Mouse (Mus musculus) embryonic facial prominence, embryonic 14.5 days (tissue): ENCODE measurements around the gene Gps1. TPM values are rescaled to one million over a fixed set of nuclear protein-coding genes. Genes with fewer than 3 reads are reported as not detected.
"Not testable (repeated sequence)": the region's sequence is repeated elsewhere in the genome, so short reads cannot be mapped to it uniquely, and the experiment has no call there.

Experiments used
- ATAC-seq: fragments of 200-750 bp; cut with Nextera tagmentation; 2 replicates; pipeline ENCODE4 v1.8.0; 2017; ENCODE audit warnings: low read depth, moderate number of reproducible peaks, moderate TSS enrichment
- DNase-seq: peaks from one replicate; pipeline ENCODE4 v3.0.0-alpha.2; 2015; ENCODE audit warnings: low spot score
- H3K27ac ChIP-seq: fragments of 300-500 bp; sonication (generic); replicated peaks from 2 replicates; pipeline ENCODE4 v1.5.1; 2014; ENCODE audit warnings: low read depth, mild to moderate bottlenecking, low read length, moderate library complexity
- H3K27me3 ChIP-seq: fragments of 300-500 bp; sonication (generic); replicated peaks from 2 replicates; pipeline ENCODE4 v1.6.1; 2014; ENCODE audit warnings: low read length; ENCODE audit not compliant: control insufficient read depth, insufficient read depth
- H3K36me3 ChIP-seq: fragments of 300-500 bp; sonication (generic); 2 replicates; pipeline ENCODE4 v1.6.1; 2014; ENCODE audit warnings: low read length, mixed read lengths; ENCODE audit not compliant: control insufficient read depth, insufficient read depth
- H3K4me1 ChIP-seq: fragments of 300-500 bp; sonication (generic); 2 replicates; pipeline ENCODE4 v1.6.1; 2014; ENCODE audit warnings: antibody characterized with exemption, low read length; ENCODE audit not compliant: control insufficient read depth, insufficient read depth
- H3K4me2 ChIP-seq: fragments of 300-500 bp; sonication (generic); 2 replicates; pipeline ENCODE4 v1.6.1; 2014; ENCODE audit warnings: low read depth, mild to moderate bottlenecking, low read length, moderate library complexity, mixed read lengths
- H3K4me3 ChIP-seq: fragments of 300-500 bp; sonication (generic); 2 replicates; pipeline ENCODE4 v1.5.1; 2014; ENCODE audit warnings: low read depth, mild to moderate bottlenecking, low read length
- H3K9ac ChIP-seq: fragments of 300-500 bp; sonication (generic); 2 replicates; pipeline ENCODE4 v1.6.1; 2014; ENCODE audit warnings: low read depth, mild to moderate bottlenecking, low read length, moderate library complexity, mixed read lengths
- H3K9me3 ChIP-seq: fragments of 300-500 bp; sonication (generic); 2 replicates; pipeline ENCODE4 v1.6.1; 2016; ENCODE audit warnings: low read length; ENCODE audit not compliant: control insufficient read depth
- WGBS: fragments of 180-500 bp; shearing (Covaris S2); extraction: QIAGEN DNeasy Blood & Tissue Kit; methylation state at CpG from one replicate; pipeline ENCODE4 v1.1.7; 2014; 5-methylcytosine and 5-hydroxymethylcytosine counted together
- polyA plus RNA-seq: library from polyadenylated mRNA; unstranded; fragments of >200 nt; fragmentation: Nextera tagmentation; extraction: Ambion mirVana; gene quantifications from 2 replicates; pipeline ENCODE4 v1.2.1, GENCODE M21; 2014

Gps1 gene
- polyA plus RNA-seq, 1 experiment from 2014 or later, result 207 TPM

GRCm38 (mm10) chr11:120761811-120762671 is 22.0 kb upstream of the Gps1 start:
- DNase-seq (no peak), ATAC-seq (no peak)
- Histone ChIP-seq H3K4me3 (no peak overlapping the region), H3K9me3 (peaks cover 18% of the 10 kb centered on the region), H3K4me1 (no peaks in the 10 kb centered on the region), H3K4me2 (peak overlapping the region; percentile 28; the same call in 1 of the 2 replicates), H3K27me3 (peaks cover 8% of the 10 kb centered on the region; the same call in 1 of the 2 replicates), H3K9ac (no peak overlapping the region), H3K36me3 (no peaks in the 10 kb centered on the region), H3K27ac (no peak overlapping the region)
- WGBS, result 65% methylated on average over 14 of the region's 14 CpGs

DNA sequence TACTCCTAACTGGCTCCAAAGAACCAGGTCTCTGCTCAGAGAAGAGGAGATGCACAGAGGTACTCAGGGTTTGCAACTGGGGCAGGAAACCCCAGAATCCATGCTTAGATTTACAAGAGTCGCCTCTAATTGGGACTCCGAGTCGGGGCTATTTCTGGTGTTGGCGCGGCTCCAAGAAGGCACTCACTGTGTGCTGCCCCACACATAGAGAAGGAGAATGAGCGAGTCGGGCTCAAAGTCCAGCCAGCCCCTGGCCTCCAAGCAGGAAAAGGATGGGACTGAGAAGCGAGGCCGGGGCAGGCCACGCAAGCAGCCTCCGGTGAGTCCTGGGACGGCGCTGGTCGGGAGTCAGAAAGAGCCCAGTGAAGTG is 21.4 kb upstream of the Gps1 start, which contains the start of gene Hmga1b:
Gene Hmga1b, plus strand, starts transcription at position 123 of the 370 bp plus-strand sequence.
- WGBS, result 23% methylated on average over 13 of the region's 14 CpGs
- not testable (repeated sequence) for H3K4me1 ChIP-seq, ATAC-seq, H3K27me3 ChIP-seq, H3K36me3 ChIP-seq, H3K4me3 ChIP-seq, H3K27ac ChIP-seq, H3K9ac ChIP-seq, DNase-seq
- Histone ChIP-seq H3K9me3 (peaks cover 17% of the 10 kb centered on the region), H3K4me2 (peak within 1 kb of the TSS; percentile 28)

DNA sequence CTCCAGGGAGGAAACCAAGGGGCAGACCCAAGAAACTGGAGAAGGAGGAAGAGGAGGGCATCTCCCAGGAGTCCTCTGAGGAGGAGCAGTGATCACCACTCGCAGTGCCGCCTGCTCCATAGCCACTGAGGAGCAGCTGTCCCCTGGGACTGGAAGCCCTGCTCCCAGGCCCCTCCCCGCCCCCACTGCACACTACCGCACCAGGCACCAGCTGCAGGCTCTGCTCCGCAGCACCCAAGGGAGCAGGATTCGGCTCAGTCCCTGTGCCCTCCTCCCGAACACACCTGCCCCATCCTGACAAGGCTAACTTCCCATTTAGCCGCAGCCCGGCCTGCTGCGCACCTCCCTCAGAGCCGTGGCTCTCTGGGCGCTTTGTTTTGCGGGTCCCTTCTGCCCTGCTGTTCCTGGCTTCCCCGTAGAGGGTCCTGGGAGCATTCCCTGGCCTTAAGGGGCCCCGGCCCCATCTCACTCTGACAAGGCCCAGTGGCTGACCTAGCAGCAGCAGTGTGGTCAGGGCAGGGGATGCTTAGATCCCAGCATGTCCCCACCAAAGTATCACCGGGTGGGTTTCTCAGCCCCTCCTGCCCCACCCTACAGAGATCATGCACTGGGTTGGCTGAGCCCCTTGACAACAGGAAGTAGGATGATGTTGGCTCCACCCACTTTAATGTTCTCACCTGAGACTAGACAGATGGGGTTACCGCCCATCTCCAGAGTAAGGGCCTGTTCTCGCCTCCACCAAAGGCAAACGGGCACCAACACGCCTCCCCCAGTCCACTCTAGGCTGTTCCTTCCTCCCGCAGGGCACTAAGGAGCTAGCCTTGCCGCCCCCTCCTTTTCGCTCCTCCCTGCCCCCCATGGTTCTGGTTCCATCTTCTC is 20.7 kb upstream of the Gps1 start:
- not testable (repeated sequence) for H3K27me3 ChIP-seq, DNase-seq, H3K4me1 ChIP-seq, H3K9me3 ChIP-seq, H3K36me3 ChIP-seq, H3K9ac ChIP-seq, H3K27ac ChIP-seq, H3K4me3 ChIP-seq
- peak overlapping the region; percentile 28 for H3K4me2 ChIP-seq
- no CpG with 5 or more reads among the region's 23 CpGs for WGBS
- ATAC-seq, result peak; percentile 80

GRCm38 (mm10) chr11:120767023-120767422 is 17.0 kb upstream of the Gps1 start:
- DNase-seq, H3K4me1 ChIP-seq, ATAC-seq, H3K27me3 ChIP-seq, H3K27ac ChIP-seq, H3K36me3 ChIP-seq, H3K9ac ChIP-seq, H3K4me2 ChIP-seq, H3K4me3 ChIP-seq, H3K9me3 ChIP-seq: not testable (repeated sequence)
- 60% methylated on average over 1 of the region's 7 CpGs for WGBS

- H3K27me3 ChIP-seq, result no peaks in the 10 kb centered on the region
- ATAC-seq (no peak), DNase-seq (no peak)
- H3K36me3 ChIP-seq, result no peaks in the 10 kb centered on the region
- no peak overlapping the region for H3K4me3 ChIP-seq
- 89% methylated on average over 1 of the region's 1 CpGs for WGBS
- H3K4me1 ChIP-seq, result no peaks in the 10 kb centered on the region
- no peak overlapping the region for H3K9ac ChIP-seq
- H3K27ac ChIP-seq, result no peak overlapping the region
- H3K4me2 ChIP-seq, result no peak overlapping the region
- no peaks in the 10 kb centered on the region for H3K9me3 ChIP-seq
Measured at GRCm38 (mm10) chr11:120768206-120768605, 15.9 kb upstream of the Gps1 start.

- no peaks in the 10 kb centered on the region for H3K4me1 ChIP-seq
- 73% methylated on average over 3 of the region's 3 CpGs for WGBS
- ATAC-seq, result no peak
- H3K27me3 ChIP-seq, result no peaks in the 10 kb centered on the region
- no peak for DNase-seq
- no peak overlapping the region for H3K9ac ChIP-seq
- no peaks in the 10 kb centered on the region for H3K36me3 ChIP-seq
- no peak overlapping the region for H3K27ac ChIP-seq
- H3K9me3 ChIP-seq, result no peaks in the 10 kb centered on the region
- no peak overlapping the region for H3K4me2 ChIP-seq
- H3K4me3 ChIP-seq, result no peak overlapping the region
Measured at GRCm38 (mm10) chr11:120772749-120773148, 11.3 kb upstream of the Gps1 start.

- WGBS, result 79% methylated on average over 7 of the region's 7 CpGs
- Histone ChIP-seq H3K27ac (no peak overlapping the region), H3K36me3 (no peaks in the 10 kb centered on the region), H3K4me1 (no peaks in the 10 kb centered on the region), H3K4me2 (no peak overlapping the region), H3K27me3 (no peaks in the 10 kb centered on the region), H3K9me3 (no peaks in the 10 kb centered on the region), H3K4me3 (no peak overlapping the region), H3K9ac (no peak overlapping the region)
- DNase-seq (no peak), ATAC-seq (no peak)
Measured at GRCm38 (mm10) chr11:120773463-120774190, 10.4 kb upstream of the Gps1 start.

GRCm38 (mm10) chr11:120775774-120776469 is 8.2 kb upstream of the Gps1 start:
- Histone ChIP-seq H3K9ac (no peak overlapping the region), H3K9me3 (no peaks in the 10 kb centered on the region), H3K4me1 (no peaks in the 10 kb centered on the region), H3K4me3 (no peak overlapping the region), H3K36me3 (0 out of 2 replicates have a peak, but pooled peaks cover 12% of the 10 kb centered on the region), H3K4me2 (no peak overlapping the region; the same call in 1 of the 2 replicates), H3K27ac (no peak overlapping the region), H3K27me3 (no peaks in the 10 kb centered on the region)
- 26% methylated on average over 15 of the region's 15 CpGs for WGBS
- peak; percentile 92 for DNase-seq
- ATAC-seq, result peak; percentile 92
